Mouse (Mus musculus) C2C12 (cell line): ENCODE data around the gene Eef2. TPM values are rescaled to one million over a fixed set of nuclear protein-coding genes. Genes with fewer than 3 reads are reported as not detected.
"Not testable (repeated sequence)": the region's sequence is repeated elsewhere in the genome, so short reads cannot be mapped to it uniquely, and the experiment has no call there.

Experiments used
- H3K27me3 ChIP-seq: one replicate; pipeline ENCODE4 v1.6.1; 2011; ENCODE audit not compliant: control insufficient read depth, insufficient read depth, insufficient read length
- H3K36me3 ChIP-seq: one replicate; pipeline ENCODE4 v1.6.1; 2011; ENCODE audit not compliant: control insufficient read depth, insufficient read depth
- H3K4me3 ChIP-seq: one replicate; pipeline ENCODE4 v1.5.1; 2011; ENCODE audit warnings: mild to moderate bottlenecking, control low read depth; ENCODE audit not compliant: poor library complexity, insufficient read depth, severe bottlenecking
- H3K79me2 ChIP-seq: one replicate; pipeline ENCODE4 v1.6.1; 2011; ENCODE audit not compliant: control insufficient read depth, insufficient read depth
- H3K79me3 ChIP-seq: one replicate; pipeline ENCODE4 v1.6.1; 2011; ENCODE audit warnings: low read depth, control low read depth
- H3ac ChIP-seq: one replicate; pipeline ENCODE3; 2011; ENCODE audit warnings: low read depth; ENCODE audit not compliant: control insufficient read depth, insufficient read length
- CEBPB ChIP-seq: IDR thresholded peaks from one replicate; pipeline ENCODE4 v1.6.1; 2011; ENCODE audit warnings: low read depth, mild to moderate bottlenecking, control low read depth, moderate library complexity
- CTCF ChIP-seq: IDR thresholded peaks from one replicate; pipeline ENCODE4 v1.5.1; 2011; ENCODE audit not compliant: control insufficient read depth, insufficient read depth, insufficient read length
- FOSL1 ChIP-seq: IDR thresholded peaks from one replicate; pipeline ENCODE4 v1.8.0; 2011; ENCODE audit warnings: mild to moderate bottlenecking, low read length; ENCODE audit not compliant: poor library complexity, insufficient read depth, severe bottlenecking
- MAX ChIP-seq: IDR thresholded peaks from one replicate; pipeline ENCODE4 v1.6.1; 2011; ENCODE audit warnings: mild to moderate bottlenecking, control low read depth
- MYOD1 ChIP-seq: IDR thresholded peaks from one replicate; pipeline ENCODE4 v1.6.1; 2011; ENCODE audit warnings: low read depth; ENCODE audit not compliant: control insufficient read depth, insufficient read length
- MYOG ChIP-seq: IDR thresholded peaks from one replicate; pipeline ENCODE4 v1.6.1; 2011; ENCODE audit not compliant: control insufficient read depth, insufficient read length; ENCODE audit errors: extremely low read depth
- USF1 ChIP-seq: IDR thresholded peaks from one replicate; pipeline ENCODE4 v1.6.1; 2011; ENCODE audit warnings: low read depth, mild to moderate bottlenecking, control low read depth, moderate library complexity
- polyA plus RNA-seq: library from polyadenylated mRNA; unstranded; fragments of >200 nt; fragmentation: generic; extraction: Trizol; gene quantifications from one replicate; pipeline ENCODE4 v1.2.1, GENCODE M21; 2012; ENCODE audit warnings: missing spikeins

Gene Eef2
- polyA plus RNA-seq, 1 experiment = 2,537 TPM

DNA sequence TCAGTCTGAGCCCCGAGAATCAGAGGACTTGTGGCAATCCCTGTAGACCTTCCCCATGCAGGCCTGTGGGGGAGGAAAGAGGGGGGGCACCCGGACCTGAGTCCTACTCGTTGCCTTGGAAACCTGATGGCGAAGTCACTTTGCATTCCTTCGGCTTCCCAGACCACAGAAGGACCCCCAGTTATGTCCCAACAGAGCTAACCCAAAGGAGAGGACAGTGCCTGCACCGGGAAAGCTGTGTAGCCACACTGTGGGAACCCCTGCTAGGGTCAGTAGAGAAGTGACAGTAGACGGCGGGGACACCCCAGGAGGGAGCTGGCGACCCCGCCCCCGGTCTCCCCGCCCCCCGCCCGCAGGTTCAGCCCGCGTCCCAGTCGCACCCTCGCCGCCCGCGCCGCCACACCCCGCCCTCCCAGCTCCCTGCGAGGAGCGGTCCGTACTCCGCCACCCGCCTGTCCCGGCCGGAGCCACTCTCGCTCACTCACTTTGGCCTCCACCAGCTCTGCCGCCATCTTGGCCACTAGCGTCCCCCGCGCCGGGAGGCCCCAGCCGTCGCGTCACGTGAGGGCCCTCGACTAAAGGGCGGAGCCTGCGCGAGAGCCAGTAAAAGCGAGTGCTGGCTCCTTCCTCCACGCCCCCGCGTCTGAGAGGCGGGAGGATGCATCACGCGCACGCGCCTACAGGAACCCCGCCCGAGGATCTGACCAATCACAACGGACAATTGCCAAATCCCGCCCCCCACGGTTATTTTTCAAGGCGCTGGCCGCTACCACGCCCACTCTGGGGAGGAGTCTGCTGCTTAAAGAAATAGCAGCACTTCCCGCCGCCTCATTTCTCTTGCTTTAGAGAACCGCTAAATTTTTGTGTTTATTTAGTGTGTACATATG, 9.0 kb upstream of the Eef2 start, which contains the start of gene Pias4:
TSS of gene Pias4 (minus strand) at position 724 of the 887 bp plus-strand sequence.
- TF ChIP-seq USF1 = peak; percentile 98
- no peak for TF ChIP-seq CEBPB
- peaks cover 9% of the 10 kb centered on the region for H3K36me3 ChIP-seq

DNA sequence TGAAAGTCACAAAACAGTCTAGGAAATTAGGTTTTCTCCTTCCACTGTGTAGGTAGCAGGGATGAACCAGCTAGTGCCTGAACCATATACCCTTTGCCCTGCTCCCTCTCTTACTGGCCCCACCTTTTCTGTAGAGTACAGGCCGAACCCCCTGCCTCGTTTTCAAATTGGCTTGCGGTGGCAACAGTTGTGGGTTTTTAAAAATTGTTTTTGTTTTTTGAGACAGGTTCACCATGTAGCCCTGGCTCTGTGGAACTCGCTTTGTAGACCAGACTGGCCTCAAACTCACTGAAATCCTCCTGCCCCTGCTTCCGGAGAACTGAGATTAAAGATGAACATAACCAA, 8.4 kb upstream of the Eef2 start:
- Histone ChIP-seq H3K79me2 (peaks cover 44% of the 10 kb centered on the region), H3ac (peak overlapping the region; percentile 27), H3K79me3 (peaks cover 31% of the 10 kb centered on the region), H3K27me3 (no peaks in the 10 kb centered on the region), H3K36me3 (peaks cover 5% of the 10 kb centered on the region), H3K4me3 (peak overlapping the region; percentile 12)
- TF ChIP-seq MYOD1 (no peak), CEBPB (no peak), MYOG (no peak), USF1 (no peak), FOSL1 (no peak), MAX (no peak), CTCF (no peak)

More for the DNA sequence above, 9.0 kb upstream of the Eef2 start, which contains the start of gene Pias4:
- peaks cover 50% of the 10 kb centered on the region for H3K79me2 ChIP-seq
- H3K27me3 ChIP-seq = no peaks in the 10 kb centered on the region
- peak within 1 kb of the TSS; percentile 75 for H3K4me3 ChIP-seq
- peak within 1 kb of the TSS; percentile 70 for H3ac ChIP-seq
- peaks cover 35% of the 10 kb centered on the region for H3K79me3 ChIP-seq

DNA sequence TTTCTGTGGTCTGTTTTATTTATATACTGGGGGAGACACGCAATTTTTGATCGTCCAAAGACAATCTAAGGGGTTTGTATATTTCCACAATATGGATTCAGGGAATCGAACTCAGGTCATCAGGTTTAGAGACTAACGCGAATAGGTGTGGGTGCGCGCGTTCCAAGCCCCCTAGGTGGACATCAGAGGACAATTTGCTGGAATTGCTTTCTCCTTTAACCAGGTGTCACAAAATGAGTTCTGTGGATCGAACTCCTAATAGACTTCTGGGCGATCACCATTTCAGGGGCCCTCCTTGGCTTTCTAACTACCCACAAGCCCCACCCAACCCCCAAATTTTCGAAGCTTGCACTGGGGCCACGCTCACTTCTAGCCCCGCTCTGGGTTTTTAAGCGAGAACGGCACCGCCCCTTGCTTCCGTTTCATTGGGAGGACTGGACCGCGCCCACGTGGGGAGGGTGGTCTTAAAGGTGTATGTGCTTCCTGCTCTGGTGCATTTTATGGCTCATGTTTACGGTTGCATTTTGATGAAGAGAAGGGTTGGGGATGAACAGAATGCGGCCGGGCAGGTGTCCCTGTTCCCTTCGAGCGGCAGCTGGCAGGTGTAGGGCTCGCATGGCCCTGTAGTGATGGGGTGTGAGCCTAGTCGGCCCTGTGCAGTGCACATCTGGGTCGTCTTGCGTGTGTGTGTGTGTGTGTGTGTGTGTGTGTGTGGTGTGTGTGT, 7.7 kb upstream of the Eef2 start:
- H3K79me2 ChIP-seq = peaks cover 38% of the 10 kb centered on the region

DNA sequence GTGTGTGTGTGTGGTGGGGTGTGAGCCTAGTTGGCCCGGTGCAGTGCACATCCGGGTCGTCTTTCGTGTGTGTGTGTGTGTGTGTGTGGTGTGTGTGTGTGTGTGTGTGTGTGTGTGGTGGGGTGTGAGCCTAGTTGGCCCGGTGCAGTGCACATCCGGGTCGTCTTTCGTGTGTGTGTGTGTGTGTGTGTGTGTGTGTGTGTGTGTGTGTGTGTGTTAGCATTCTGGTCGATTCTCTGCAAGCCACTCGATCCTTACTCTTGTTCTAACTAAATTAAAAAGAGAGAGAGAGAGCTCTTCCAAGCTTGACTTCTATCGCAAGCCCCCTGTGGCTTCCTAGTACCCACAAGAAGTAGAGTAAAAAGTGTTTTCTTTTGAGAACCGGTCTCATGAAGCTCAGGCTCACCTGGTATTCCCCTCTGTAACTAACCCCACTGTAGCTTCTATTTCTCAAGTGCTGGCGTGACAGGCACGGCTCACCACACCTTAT, 7.0 kb upstream of the Eef2 start:
- peaks cover 24% of the 10 kb centered on the region for H3K79me3 ChIP-seq
- not testable (repeated sequence) for H3K4me3 ChIP-seq, H3ac ChIP-seq, H3K27me3 ChIP-seq, H3K36me3 ChIP-seq
- H3K79me2 ChIP-seq = peaks cover 30% of the 10 kb centered on the region

More for the DNA sequence above, 7.7 kb upstream of the Eef2 start:
- Histone ChIP-seq H3ac (peak overlapping the region; percentile 36), H3K36me3 (no peaks in the 10 kb centered on the region), H3K4me3 (peak overlapping the region; percentile 32), H3K27me3 (no peaks in the 10 kb centered on the region), H3K79me3 (peaks cover 30% of the 10 kb centered on the region)
- TF ChIP-seq USF1 = peak; percentile 67
- TF ChIP-seq CTCF = no peak
- peak; percentile 63 for TF ChIP-seq MAX

DNA sequence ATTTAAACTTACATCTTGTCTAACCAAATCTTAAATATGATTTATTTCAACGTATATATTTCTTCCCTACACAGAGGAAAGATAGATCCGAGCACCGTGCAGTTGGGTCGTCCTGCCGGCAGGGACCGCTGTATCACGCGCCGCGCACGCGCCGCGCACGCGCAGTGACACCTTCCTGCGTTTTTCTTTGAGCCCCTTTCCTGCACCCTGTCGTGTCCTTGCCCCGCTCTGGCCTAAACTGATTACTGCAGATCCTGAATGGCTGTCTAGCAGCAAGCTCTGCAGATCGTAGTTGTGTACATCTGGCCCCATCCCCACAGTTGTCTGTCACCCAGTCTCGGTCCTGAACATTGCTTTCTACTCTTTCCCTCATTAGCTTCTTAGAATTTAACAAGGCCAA, 3.3 kb upstream of the Eef2 start:
- H3K27me3 ChIP-seq = no peaks in the 10 kb centered on the region
- peaks cover 12% of the 10 kb centered on the region for H3K36me3 ChIP-seq
- no peak overlapping the region for H3K4me3 ChIP-seq
- H3K79me2 ChIP-seq = peaks cover 18% of the 10 kb centered on the region
- peaks cover 17% of the 10 kb centered on the region for H3K79me3 ChIP-seq
- TF ChIP-seq USF1 (no peak), MAX (no peak), MYOD1 (no peak), MYOG (no peak), FOSL1 (no peak), CTCF (no peak), CEBPB (no peak)
- H3ac ChIP-seq = no peak overlapping the region
